In genomic region chr16:55817717-55818515, GRCm38 (mm10) we compare ENCODE assay signal across 19 mouse cellular contexts. TPM values are rescaled to one million over a fixed set of nuclear protein-coding genes. Genes with fewer than 3 reads are reported as not detected.
A peak's percentile ranks its signal among the peaks of the same experiment; 100 is the strongest.
DNase-seq lines count a peak whose midpoint lies in the region; ATAC-seq and TF ChIP-seq lines count a peak whose summit lies in the region.
"Had no signal": no experiment of that assay in that cellular context is flagged by ENCODE, and none has a peak within 500 bp of the region (broad histone marks: within the 10 kb centered on the region; RNA-seq: fewer than 3 reads in every experiment).

No protein-coding gene starts in this region.

- DNase-seq in kidney, adult 9 months, result peak; percentile 17
- no peak for DNase-seq in kidney, postnatal 4 days
- DNase-seq in lung, postnatal 0 days (ENCODE audit: low spot score), result peak; percentile 7
- DNase-seq in lung, postnatal 25 days (ENCODE audit: low spot score), result no peak
- no peak for DNase-seq in left cerebral cortex, postnatal 25 days (ENCODE audit: low spot score in 2 of 2)
- no peak for DNase-seq in heart, adult 2 months
- DNase-seq: adrenal gland, adult 2 months; cerebellum, postnatal 14 days; embryo, embryonic 11 days; gastrocnemius, postnatal 25 days; heart, postnatal 36 days; lung, postnatal 10 days; right cerebral cortex, postnatal 4 days; thymus, adult 18-20 months had no signal

- peaks cover 2% of the 10 kb centered on the region; the same call in 1 of the 2 replicates for H3K79me2 ChIP-seq in heart, adult 2 months (replicated peaks; ENCODE audit: control insufficient read depth, insufficient read depth, low read length)

- no peak for TF ChIP-seq EP300 in lung, postnatal 0 days (IDR thresholded peaks at IDR 0.05)
- no peak for TF ChIP-seq EP300 in heart, adult 2 months (IDR thresholded peaks at IDR 0.05; ENCODE audit: insufficient read depth, low read depth, low read length)

- no peaks in the 10 kb centered on the region for H3K27me3 ChIP-seq in lung, postnatal 0 days (replicated peaks; ENCODE audit: insufficient read depth, low read length)
- no peaks in the 10 kb centered on the region for H3K27me3 ChIP-seq in intestine, postnatal 0 days (replicated peaks; ENCODE audit: control insufficient read depth, insufficient read depth, low read length)
- H3K27me3 ChIP-seq in heart, adult 2 months (ENCODE audit: control insufficient read depth, insufficient read depth, low read length), result no peaks in the 10 kb centered on the region
- H3K27me3 ChIP-seq: hindbrain, embryonic 15.5 days; limb, embryonic 15.5 days had no signal

- no peak overlapping the region for H3K9ac ChIP-seq in lung, postnatal 0 days (replicated peaks; ENCODE audit: low read depth)
- no peak overlapping the region for H3K9ac ChIP-seq in intestine, postnatal 0 days (ENCODE audit: low read depth, low read length)
- H3K9ac ChIP-seq in heart, adult 2 months (ENCODE audit: low read depth, low read length), result no peak overlapping the region
- H3K9ac ChIP-seq: forebrain, embryonic 13.5 days; hindbrain, embryonic 15.5 days; limb, embryonic 15.5 days had no signal

- H3K36me3 ChIP-seq in lung, postnatal 0 days (ENCODE audit: insufficient read depth, low read length), result peaks cover 39% of the 10 kb centered on the region
- H3K36me3 ChIP-seq in intestine, postnatal 0 days (ENCODE audit: control insufficient read depth, insufficient read depth), result peaks cover 41% of the 10 kb centered on the region
- H3K36me3 ChIP-seq in heart, adult 2 months (ENCODE audit: control insufficient read depth, insufficient read depth, low read length), result peaks cover 17% of the 10 kb centered on the region

- peak overlapping the region; percentile 54; the same call in 1 of the 2 replicates for H3K4me2 ChIP-seq in lung, postnatal 0 days (replicated peaks; ENCODE audit: low read depth, low read length)
- H3K4me2 ChIP-seq in intestine, postnatal 0 days (replicated peaks; ENCODE audit: low read depth), result peak overlapping the region; percentile 71
- H3K4me2 ChIP-seq: forebrain, embryonic 13.5 days; heart, embryonic 11.5 days had no signal

- H3K4me3 ChIP-seq in lung, postnatal 0 days (ENCODE audit: low read depth, low read length), result no peak overlapping the region
- H3K4me3 ChIP-seq in intestine, postnatal 0 days (ENCODE audit: low read depth, low read length), result no peak overlapping the region; the same call in 1 of the 2 replicates
- no peak overlapping the region for H3K4me3 ChIP-seq in heart, adult 2 months
- H3K4me3 ChIP-seq: forebrain, embryonic 13.5 days; hindbrain, embryonic 15.5 days; limb, embryonic 15.5 days had no signal

- peak overlapping the region; percentile 26; the same call in 1 of the 2 replicates for H3K27ac ChIP-seq in lung, postnatal 0 days (ENCODE audit: low read length)
- 0 out of 2 replicates have a peak overlapping the region, but pooled peaks have one; percentile 23 for H3K27ac ChIP-seq in intestine, postnatal 0 days (ENCODE audit: low read depth, low read length)
- no peak overlapping the region for H3K27ac ChIP-seq in heart, adult 2 months
- H3K27ac ChIP-seq: forebrain, embryonic 13.5 days; hindbrain, embryonic 15.5 days; limb, embryonic 15.5 days had no signal

- TF ChIP-seq CTCF in lung, postnatal 0 days (IDR thresholded peaks at IDR 0.05), result no peak
- no peak for TF ChIP-seq CTCF in intestine, postnatal 0 days (IDR thresholded peaks at IDR 0.05; ENCODE audit: low read depth)
- TF ChIP-seq CTCF in heart, adult 2 months (IDR thresholded peaks at IDR 0.05), result no peak

- intact Hi-C loops in left cerebral cortex, postnatal 25 days (cut with DNase I), result no loop called here
- intact Hi-C loops in heart, adult 2 months (cut with DNase I), result no loop called here

- 87% methylated on average over 28 of the region's 28 CpGs for WGBS in lung, postnatal 0 days
- 77% methylated on average over 28 of the region's 28 CpGs for WGBS in intestine, postnatal 0 days
- WGBS in heart, adult 2 months, result 94% methylated on average over 28 of the region's 28 CpGs

- TF ChIP-seq POLR2A in heart, adult 2 months (IDR thresholded peaks at IDR 0.05; ENCODE audit: insufficient read depth, low read depth, low read length), result no peak

- 0 out of 2 replicates have a peak, but pooled peaks cover 4% of the 10 kb centered on the region for H3K4me1 ChIP-seq in lung, postnatal 0 days (ENCODE audit: insufficient read depth, low read depth, low read length)
- no peaks in the 10 kb centered on the region for H3K4me1 ChIP-seq in intestine, postnatal 0 days (replicated peaks; ENCODE audit: control insufficient read depth, insufficient read depth, low read length)
- peaks cover 1% of the 10 kb centered on the region; the same call in 1 of the 2 replicates for H3K4me1 ChIP-seq in heart, adult 2 months (ENCODE audit: control insufficient read depth, insufficient read depth, low read length)

- no peak for ATAC-seq in lung, postnatal 0 days
- ATAC-seq in intestine, postnatal 0 days, result no peak
- ATAC-seq: forebrain, embryonic 13.5 days had no signal

- no peaks in the 10 kb centered on the region for H3K9me3 ChIP-seq in lung, postnatal 0 days (ENCODE audit: low read length)
- H3K9me3 ChIP-seq in intestine, postnatal 0 days (ENCODE audit: control insufficient read depth), result no peaks in the 10 kb centered on the region
- H3K9me3 ChIP-seq: forebrain, embryonic 13.5 days; hindbrain, embryonic 15.5 days; limb, embryonic 15.5 days had no signal

RNA-seq across cellular contexts. Expression of gene Nfkbiz, which starts 20.8 kb away (rescaled TPM):
- 16.0 and 21.5 TPM in 2 replicates for polyA plus RNA-seq in lung, postnatal 0 days (2015; fragmentation: Nextera tagmentation; extraction: Ambion mirVana)
- 7.8 and 8.8 TPM in 2 replicates for polyA plus RNA-seq in intestine, postnatal 0 days (2015; fragmentation: Nextera tagmentation; extraction: Ambion mirVana)
- 1 to 10 TPM; 2.5 to 3.2 TPM for total RNA-seq in left cerebral cortex, postnatal 25 days (2021)
- total RNA-seq in heart, adult 2 months (2021), result 1 to 10 TPM; 2.1 to 2.3 TPM
- polyA plus RNA-seq in heart, adult 2 months (2012; rRNA removed), result 2.8 and 3.4 TPM in 2 replicates

Comparison
In these comparisons a context has a peak if more than half of its experiments do, and no peak if none do; other contexts are left out.
1. DNase-seq: peak in kidney, adult 9 months (single experiment) and lung, postnatal 0 days (single experiment); none in kidney, postnatal 4 days (0 of 2), lung, postnatal 25 days (single experiment), left cerebral cortex, postnatal 25 days (0 of 2) and heart, adult 2 months (0 of 2).